Mouse (Mus musculus) common myeloid progenitor, adult 5-6 weeks (primary cell): ENCODE results near the gene Cyp2e1. TPM values are rescaled to one million over a fixed set of nuclear protein-coding genes. Genes with fewer than 3 reads are reported as not detected.

Source experiments
- ATAC-seq: replicated peaks from 2 replicates; pipeline ENCODE4 v1.8.0; 2016; ENCODE audit warnings: low read depth, mild to moderate bottlenecking, moderate TSS enrichment, inconsistent platforms; ENCODE audit not compliant: poor library complexity, severe bottlenecking
- total RNA-seq: library from RNA; stranded (forward); fragments of 200-1000, 187-1606 nt; gene quantifications from 2 replicates; pipeline ENCODE4 v1.2.3, GENCODE M21; 2017

Gene Cyp2e1
- total RNA-seq, 1 experiment from 2014 or later = not detected

DNA sequence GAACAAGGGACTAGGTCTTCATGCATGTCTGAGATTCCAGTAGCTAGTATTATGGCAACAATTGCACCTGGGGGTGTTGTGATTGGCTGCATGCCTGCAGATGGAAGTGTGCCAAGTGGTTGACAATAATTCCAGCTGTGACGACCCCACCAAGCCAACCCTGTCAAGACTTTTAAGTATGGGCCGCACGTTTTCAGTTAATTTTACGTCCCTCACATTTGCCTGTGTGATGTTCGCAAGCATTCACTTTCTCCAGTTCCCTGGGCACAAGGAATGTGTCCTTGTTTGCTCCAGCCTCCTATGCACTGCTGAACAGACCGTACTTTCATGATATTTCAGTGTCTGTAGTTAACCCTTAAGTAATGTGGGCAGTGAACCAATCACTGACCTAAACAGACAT is 39.1 kb downstream of the Cyp2e1 start:
- no peak for ATAC-seq

DNA sequence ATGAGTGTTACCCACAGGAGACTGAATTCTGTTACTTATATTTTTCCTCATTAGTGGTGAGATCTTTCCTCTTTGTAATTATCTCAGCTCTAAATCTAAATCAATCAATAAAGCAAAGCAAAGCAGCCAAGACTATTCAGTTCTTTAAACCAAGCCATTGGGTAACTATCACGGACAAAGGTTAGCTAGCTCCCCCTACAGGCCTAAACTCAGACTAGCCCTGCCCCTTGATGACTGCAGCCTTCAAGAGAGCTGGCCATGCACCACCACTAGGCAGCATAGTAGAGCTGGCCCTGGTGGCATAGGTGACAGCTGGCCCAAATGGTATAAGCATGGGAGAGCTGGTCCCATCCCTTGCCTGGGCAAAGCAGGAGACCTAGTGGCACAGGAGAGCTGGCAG is 42.2 kb downstream of the Cyp2e1 start:
- ATAC-seq = peak; percentile 96

DNA sequence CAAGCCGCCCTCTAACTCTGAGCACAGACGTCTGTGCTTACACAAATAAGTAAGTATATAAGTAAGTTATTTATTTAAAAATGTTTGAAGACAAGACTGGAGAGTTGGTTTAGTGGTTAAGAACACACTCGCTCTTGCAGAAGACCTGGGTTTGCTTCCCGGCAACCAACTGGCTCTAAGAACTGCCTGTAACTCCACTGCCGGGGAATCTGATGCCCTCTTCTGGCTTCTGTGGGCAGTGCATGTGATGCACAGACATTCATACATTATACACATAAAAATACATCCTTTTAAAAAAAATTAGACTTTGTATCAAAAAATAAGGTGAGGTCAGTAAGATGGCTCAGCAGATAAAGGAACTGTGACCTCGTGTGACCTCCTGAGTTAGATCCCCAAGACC is 47.0 kb downstream of the Cyp2e1 start:
- ATAC-seq = peak; percentile 57; the same call in 1 of the 2 replicates

DNA sequence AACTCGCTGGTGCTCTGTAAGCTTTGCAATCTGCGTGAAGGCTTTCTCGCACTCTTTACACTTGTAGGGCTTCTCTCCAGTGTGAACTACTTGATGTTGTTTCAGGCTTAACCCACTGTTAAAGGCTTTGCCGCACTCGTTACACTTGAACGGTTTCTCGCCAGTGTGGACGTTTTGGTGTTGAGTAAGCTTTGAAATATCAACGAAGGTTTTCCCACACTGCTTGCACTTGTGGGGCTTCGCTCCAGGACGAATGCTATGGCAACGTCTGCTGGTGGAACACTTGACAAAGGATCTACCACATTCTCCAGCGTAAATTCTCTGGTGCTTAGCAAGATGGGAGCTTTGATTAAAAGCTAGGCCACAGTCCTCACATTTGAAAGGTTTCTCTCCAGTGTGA is 48.2 kb downstream of the Cyp2e1 start:
- no peak for ATAC-seq

DNA sequence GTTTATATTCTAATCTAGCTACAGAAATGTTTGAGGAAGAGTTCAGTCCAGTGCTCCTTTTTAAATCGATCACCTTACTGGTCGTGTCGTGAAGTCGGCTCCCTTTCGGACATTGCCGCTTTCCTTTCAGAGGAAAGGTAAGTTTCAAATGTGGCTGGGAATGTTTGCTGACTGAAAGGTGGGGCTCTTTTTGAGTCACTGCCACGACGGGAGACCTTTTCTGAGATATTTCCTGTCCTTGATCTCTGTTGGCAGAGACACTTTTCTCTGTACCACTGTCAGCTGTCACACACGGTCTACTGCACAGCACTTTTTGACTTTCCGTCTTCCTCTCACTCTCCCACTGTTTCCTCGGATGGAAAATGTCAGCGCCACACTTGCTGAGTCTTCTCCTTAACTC is 49.3 kb downstream of the Cyp2e1 start:
- no peak for ATAC-seq

DNA sequence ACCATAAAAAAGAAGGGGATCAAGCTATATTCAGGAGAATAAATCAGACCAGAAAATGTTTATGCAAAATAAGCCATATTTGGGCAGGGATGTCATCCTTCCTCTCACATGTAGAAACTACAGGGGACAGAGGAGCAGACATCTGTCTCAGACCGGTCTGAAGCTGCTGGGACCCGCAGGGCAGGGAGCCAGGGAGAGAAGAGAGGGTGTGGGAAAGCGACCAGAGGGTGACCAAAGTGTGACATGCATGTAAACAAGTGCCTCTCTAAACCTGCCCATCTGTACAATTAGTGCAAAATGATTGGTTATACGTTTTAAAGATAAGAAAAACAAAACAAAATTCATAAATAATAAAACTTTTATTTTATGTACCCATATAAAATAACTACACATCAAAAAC is 56.6 kb downstream of the Cyp2e1 start:
- no peak for ATAC-seq

DNA sequence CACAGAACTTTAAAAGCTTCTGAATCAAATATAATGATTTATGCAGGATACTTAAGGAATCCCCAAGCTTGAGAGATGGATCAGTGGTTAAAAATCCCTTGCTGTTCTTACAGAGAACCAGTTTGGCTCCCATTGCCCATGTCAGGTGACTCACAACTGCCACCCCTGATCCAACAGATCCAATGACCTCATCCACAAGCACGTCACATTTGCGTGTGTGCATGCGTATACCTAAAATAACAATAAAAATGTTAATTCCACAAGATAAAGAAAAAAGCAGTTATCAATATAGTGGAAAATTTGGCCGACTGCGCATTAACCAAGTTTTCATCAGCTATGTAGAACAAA is 57.7 kb downstream of the Cyp2e1 start:
- no peak for ATAC-seq

DNA sequence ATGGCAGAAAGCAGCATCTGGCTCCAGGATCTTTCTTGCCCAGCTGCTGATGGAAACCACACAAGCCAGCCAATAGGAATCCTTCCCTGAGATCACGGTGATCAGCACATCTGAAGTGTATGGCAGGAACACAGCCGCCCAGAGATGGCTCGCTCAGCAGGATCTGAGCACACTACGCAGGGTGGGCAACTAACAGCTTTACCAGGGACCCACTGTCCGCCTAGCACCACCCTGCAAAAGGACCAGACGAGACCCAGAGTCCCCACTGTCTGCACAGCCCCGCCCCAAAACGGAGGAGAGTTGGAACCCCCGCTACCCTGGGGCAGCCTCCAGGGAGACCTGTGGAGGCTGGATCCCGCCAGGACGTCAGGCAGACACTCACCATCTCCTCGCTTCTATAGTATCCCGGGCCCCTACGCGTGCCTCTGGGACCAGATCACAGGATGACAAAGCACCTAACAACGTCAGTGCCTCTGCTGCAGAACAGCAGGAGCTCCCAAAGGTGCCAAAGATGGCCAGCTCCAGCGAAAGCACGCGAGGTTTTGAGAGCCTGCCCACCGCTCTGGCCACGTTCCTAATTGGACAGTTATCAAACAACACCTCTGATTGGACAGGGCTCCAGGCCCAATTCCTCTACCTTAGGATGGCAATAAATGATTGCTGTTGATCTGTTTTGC is 58.3 kb downstream of the Cyp2e1 start, which contains the start of gene Zfp941:
Gene Zfp941, minus strand, starts transcription at position 526 of the 677 bp plus-strand sequence.
- ATAC-seq = peak; percentile 81

DNA sequence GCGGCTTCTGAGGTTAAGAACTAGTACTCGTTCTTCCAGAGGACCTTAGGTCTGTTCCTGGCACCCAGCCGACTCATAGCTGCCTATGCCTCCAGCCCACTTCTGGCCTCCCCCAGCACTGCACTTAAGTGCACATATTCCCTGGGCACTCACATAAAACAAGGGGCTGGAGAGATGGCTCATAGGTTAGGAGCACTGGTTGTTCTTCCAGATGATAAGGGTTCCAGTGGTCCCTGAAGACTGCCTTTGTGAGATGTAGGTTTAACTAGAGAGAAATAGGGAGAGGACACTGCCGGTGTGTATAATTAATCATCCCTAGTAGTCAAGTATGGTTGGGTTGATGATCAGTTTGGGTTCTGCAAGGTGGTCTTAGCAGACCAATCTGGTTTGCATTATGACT is 59.2 kb downstream of the Cyp2e1 start:
- ATAC-seq = no peak

Other genes starting within 250 kb of the Cyp2e1 start
- gene Olfr538, start 195.9 kb upstream of the Cyp2e1 start, total RNA-seq = not detected in 2 replicates
- 0.14 TPM in 1 of 2 replicates, not detected in the other for gene Olfr46, start 162.5 kb upstream of the Cyp2e1 start, total RNA-seq
- gene Olfr61, start 134.8 kb upstream of the Cyp2e1 start, total RNA-seq = not detected in 2 replicates
- not detected in 2 replicates for gene Olfr53, start 117.3 kb upstream of the Cyp2e1 start, total RNA-seq
- gene Olfr539, start 103.8 kb upstream of the Cyp2e1 start, total RNA-seq = not detected in 2 replicates
- gene Olfr45, start 81.8 kb upstream of the Cyp2e1 start, total RNA-seq = not detected in 2 replicates
- gene Olfr541, start 66.5 kb upstream of the Cyp2e1 start, total RNA-seq = not detected in 2 replicates
- gene Syce1, start 24.1 kb downstream of the Cyp2e1 start, total RNA-seq = 0.15 and 0.23 TPM in 2 replicates
- 1.5 and 3.0 TPM in 2 replicates for gene Zfp941, start 58.4 kb downstream of the Cyp2e1 start, total RNA-seq
- not detected in 2 replicates for gene Urah, start 71.3 kb downstream of the Cyp2e1 start, total RNA-seq
- gene Scgb1c1, start 81.8 kb downstream of the Cyp2e1 start, total RNA-seq = not detected in 2 replicates
- not detected in 2 replicates for gene Odf3, start 84.1 kb downstream of the Cyp2e1 start, total RNA-seq
- gene Gm45785, start 92.6 kb downstream of the Cyp2e1 start, total RNA-seq = 0.50 TPM in 1 of 2 replicates, not detected in the other
- 36.0 and 38.0 TPM in 2 replicates for gene Ric8a, start 93.2 kb downstream of the Cyp2e1 start, total RNA-seq
- 13.8 and 24.0 TPM in 2 replicates for gene Bet1l, start 93.8 kb downstream of the Cyp2e1 start, total RNA-seq
- gene Psmd13, start 118.2 kb downstream of the Cyp2e1 start, total RNA-seq = 182 and 184 TPM in 2 replicates
- 34.3 and 38.6 TPM in 2 replicates for gene Sirt3, start 118.6 kb downstream of the Cyp2e1 start, total RNA-seq
- not detected in 2 replicates for gene Cox8b, start 136.7 kb downstream of the Cyp2e1 start, total RNA-seq
- 0.18 and 0.49 TPM in 2 replicates for gene Nlrp6, start 157.2 kb downstream of the Cyp2e1 start, total RNA-seq
- gene Pgghg, start 177.7 kb downstream of the Cyp2e1 start, total RNA-seq = 8.0 and 12.1 TPM in 2 replicates
- not detected in 2 replicates for gene Ifitm5, start 186.6 kb downstream of the Cyp2e1 start, total RNA-seq
- gene Gm45717, start 192.2 kb downstream of the Cyp2e1 start, total RNA-seq = 0.96 TPM in 1 of 2 replicates, not detected in the other
- gene Ifitm2, start 192.2 kb downstream of the Cyp2e1 start, total RNA-seq = 275 and 332 TPM in 2 replicates
- gene Ifitm1, start 203.5 kb downstream of the Cyp2e1 start, total RNA-seq = 120 and 124 TPM in 2 replicates
- gene Ifitm3, start 247.0 kb downstream of the Cyp2e1 start, total RNA-seq = 143 and 146 TPM in 2 replicates